In the genomic region with DNA sequence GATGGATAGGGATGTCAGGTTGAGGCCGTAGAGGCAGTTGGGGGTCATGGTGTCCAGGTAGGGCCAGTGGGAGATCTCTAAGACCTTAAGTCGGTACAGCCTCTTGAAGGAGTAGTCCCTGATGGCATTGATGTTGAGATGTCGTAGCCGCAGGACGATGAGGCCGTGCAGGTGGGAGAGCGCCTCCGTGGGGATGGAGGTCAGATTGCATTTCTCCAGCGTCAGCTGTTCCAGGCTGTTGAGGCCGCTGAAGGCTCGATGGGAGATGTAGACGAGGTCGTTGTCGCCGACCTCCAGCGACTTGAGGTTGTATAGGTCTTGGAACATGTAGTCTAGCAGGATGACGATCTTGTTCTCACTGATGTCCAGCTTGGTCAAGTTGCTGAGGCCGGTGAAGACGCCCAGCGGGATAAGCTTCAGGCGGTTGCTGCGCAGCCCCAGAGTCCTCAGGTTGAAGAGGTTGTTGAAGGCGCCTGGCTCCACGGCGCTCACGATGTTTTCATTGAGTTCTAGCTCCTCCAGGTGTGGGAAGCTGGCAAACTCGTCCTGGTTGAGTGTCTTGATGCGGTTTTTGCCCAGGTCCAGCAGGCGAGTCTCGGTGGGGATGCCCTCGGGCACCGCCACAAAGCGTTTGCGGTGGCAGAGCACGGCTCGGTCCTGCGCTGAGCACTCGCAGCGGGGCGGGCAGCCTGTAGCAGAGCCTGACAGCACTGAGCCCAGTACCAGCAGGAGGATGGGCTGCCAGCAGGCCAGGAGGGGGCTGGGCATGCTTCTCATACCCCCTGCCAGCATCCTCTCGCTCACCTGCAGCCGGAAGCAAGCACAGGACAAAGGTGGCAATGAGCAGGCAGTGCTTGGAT, we compare ENCODE assay signal across 11 mouse cellular contexts.
A peak's percentile ranks its signal among the peaks of the same experiment; 100 is the strongest.
DNase-seq lines count a peak whose midpoint lies in the region; ATAC-seq and TF ChIP-seq lines count a peak whose summit lies in the region.
"Had no signal": no experiment of that assay in that cellular context is flagged by ENCODE, and none has a peak within 500 bp of the region (broad histone marks: within the 10 kb centered on the region; RNA-seq: fewer than 3 reads in every experiment).

No protein-coding gene starts in this region.

- ATAC-seq in lung, embryonic 14.5 days (ENCODE audit: insufficient read depth): no peak
- ATAC-seq in forebrain, postnatal 0 days: no peak
- no peak for ATAC-seq in inflammation-experienced regulatory T-cells, adult 6 months

- H3K9ac ChIP-seq in lung, embryonic 14.5 days: no peak overlapping the region
- H3K9ac ChIP-seq in ES-E14 (ENCODE audit: insufficient read depth, low read depth, low read length, poor library complexity, severe bottlenecking): no peak overlapping the region
- no peak overlapping the region for H3K9ac ChIP-seq in forebrain, postnatal 0 days
- H3K9ac ChIP-seq: hindbrain, embryonic 15.5 days had no signal

- no peak for DNase-seq in heart, embryonic 10.5 days (ENCODE audit: low spot score)
- DNase-seq in heart, adult 8-10 months (ENCODE audit: low spot score): no peak
- no peak for DNase-seq in lung, embryonic 14.5 days
- no peak for DNase-seq in lung, adult 2 months
- DNase-seq in ES-E14 (ENCODE audit: low read depth, low spot score): no peak
- DNase-seq in forebrain, postnatal 0 days: no peak
- no peak for DNase-seq in spleen, postnatal 14 days (ENCODE audit: low spot score in 2 of 2)
- DNase-seq: layer of hippocampus, adult 9-11 months; liver had no signal

- in situ Hi-C loops in ES-E14 (cut with MboI; ENCODE audit: low sequenced_read_pairs in 2 of 2, unreplicated experiment in 2 of 2): no loop called here

- TF ChIP-seq POLR2A in lung, adult 2 months (IDR thresholded peaks at IDR 0.05; ENCODE audit: borderline replicate concordance, extremely low read depth, low read depth, low read length): no peak

- peaks cover 98% of the 10 kb centered on the region for H3K27me3 ChIP-seq in heart, embryonic 10.5 days (ENCODE audit: insufficient read depth, poor library complexity, severe bottlenecking)
- peaks cover 31% of the 10 kb centered on the region for H3K27me3 ChIP-seq in lung, embryonic 14.5 days (ENCODE audit: insufficient read depth, low read length)
- no peaks in the 10 kb centered on the region for H3K27me3 ChIP-seq in forebrain, postnatal 0 days (ENCODE audit: insufficient read depth, low read length)

- H3K36me3 ChIP-seq in heart, embryonic 10.5 days: no peaks in the 10 kb centered on the region
- no peaks in the 10 kb centered on the region for H3K36me3 ChIP-seq in lung, embryonic 14.5 days (ENCODE audit: insufficient read depth)
- H3K36me3 ChIP-seq in ES-E14 (ENCODE audit: control insufficient read depth, insufficient read depth, low read length, poor library complexity, severe bottlenecking): no peaks in the 10 kb centered on the region
- H3K36me3 ChIP-seq in forebrain, postnatal 0 days (ENCODE audit: insufficient read depth): peaks cover 41% of the 10 kb centered on the region

- no peak overlapping the region for H3K27ac ChIP-seq in heart, embryonic 10.5 days
- no peak overlapping the region for H3K27ac ChIP-seq in lung, embryonic 14.5 days (ENCODE audit: low read depth)
- no peak overlapping the region for H3K27ac ChIP-seq in ES-E14 (ENCODE audit: insufficient read depth, low read depth, low read length, poor library complexity, severe bottlenecking)
- no peak overlapping the region for H3K27ac ChIP-seq in forebrain, postnatal 0 days (ENCODE audit: low read depth, low read length)
- H3K27ac ChIP-seq: hindbrain, embryonic 15.5 days had no signal

- peak overlapping the region; percentile 35 for H3K4me2 ChIP-seq in lung, embryonic 14.5 days
- no peak overlapping the region for H3K4me2 ChIP-seq in forebrain, postnatal 0 days (ENCODE audit: low read depth)
- H3K4me2 ChIP-seq: hindbrain, embryonic 15.5 days had no signal

- no peaks in the 10 kb centered on the region for H3K9me3 ChIP-seq in heart, embryonic 10.5 days
- H3K9me3 ChIP-seq in lung, embryonic 14.5 days (ENCODE audit: low read depth, low read length): no peaks in the 10 kb centered on the region
- no peaks in the 10 kb centered on the region for H3K9me3 ChIP-seq in ES-E14 (ENCODE audit: control insufficient read depth, insufficient read depth, low read depth, low read length)
- H3K9me3 ChIP-seq in forebrain, postnatal 0 days (ENCODE audit: low read length): no peaks in the 10 kb centered on the region
- H3K9me3 ChIP-seq: hindbrain, embryonic 15.5 days had no signal

- peak overlapping the region; percentile 42 for H3K4me3 ChIP-seq in heart, embryonic 10.5 days
- H3K4me3 ChIP-seq in lung, embryonic 14.5 days (ENCODE audit: low read depth, low read length): no peak overlapping the region
- no peak overlapping the region for H3K4me3 ChIP-seq in lung, adult 2 months (replicated peaks; ENCODE audit: extremely low read depth, low read depth, low read length)
- peak overlapping the region; percentile 33 to 48; a peak in 2 of 4 replicates for H3K4me3 ChIP-seq in ES-E14 (ENCODE audit: insufficient read depth in 1 of 2, low read depth in 1 of 2, low read length in 2 of 2, poor library complexity in 1 of 2, severe bottlenecking in 1 of 2)
- H3K4me3 ChIP-seq in forebrain, postnatal 0 days (ENCODE audit: low read depth, low read length): no peak overlapping the region
- H3K4me3 ChIP-seq: hindbrain, embryonic 15.5 days had no signal

- H3K4me1 ChIP-seq in heart, embryonic 10.5 days: peaks cover 30% of the 10 kb centered on the region
- H3K4me1 ChIP-seq in lung, embryonic 14.5 days (ENCODE audit: insufficient read depth): no peaks in the 10 kb centered on the region
- H3K4me1 ChIP-seq in lung, adult 2 months (ENCODE audit: control insufficient read depth, insufficient read depth, low read length): no peaks in the 10 kb centered on the region
- peaks cover 0 to 15% of the 10 kb centered on the region in 2 experiments; a peak in 1 of 4 replicates for H3K4me1 ChIP-seq in ES-E14 (ENCODE audit: control insufficient read depth in 2 of 2, insufficient read depth in 2 of 2, low read length in 2 of 2, poor library complexity in 1 of 2)
- no peaks in the 10 kb centered on the region for H3K4me1 ChIP-seq in forebrain, postnatal 0 days (ENCODE audit: insufficient read depth)

- 9% methylated on average over 42 of the region's 42 CpGs for WGBS in heart, embryonic 10.5 days
- WGBS in lung, embryonic 14.5 days: 21% methylated on average over 42 of the region's 42 CpGs
- 28% methylated on average over 42 of the region's 42 CpGs for WGBS in lung, adult 2 months
- WGBS in forebrain, postnatal 0 days: 26% methylated on average over 42 of the region's 42 CpGs

- peak; percentile 21; the same call in 1 of the 2 replicates for TF ChIP-seq CTCF in lung, embryonic 14.5 days (IDR thresholded peaks at IDR 0.05; ENCODE audit: low read depth)
- no peak for TF ChIP-seq CTCF in lung, adult 2 months (IDR thresholded peaks at IDR 0.05; ENCODE audit: insufficient read depth, low read length)
- TF ChIP-seq CTCF in forebrain, postnatal 0 days (IDR thresholded peaks at IDR 0.05; ENCODE audit: low read depth): peak; percentile 21; the same call in 1 of the 2 replicates

TF ChIP-seq in ES-E14, 5 proteins besides CTCF, POLR2A, EP300 and RAD21:
- no peak for TF ChIP-seq CHD2 (IDR thresholded peaks at IDR 0.05; ENCODE audit: low read depth, low read length)
- TF ChIP-seq HCFC1 (IDR thresholded peaks at IDR 0.05; ENCODE audit: borderline replicate concordance, insufficient read depth, low read length): no peak
- TF ChIP-seq ZNF384 (IDR thresholded peaks at IDR 0.05; ENCODE audit: low read depth, low read length): no peak
- TF ChIP-seq ZC3H11A (IDR thresholded peaks at IDR 0.05; ENCODE audit: borderline replicate concordance, low read depth, low read length): no peak
- no peak for TF ChIP-seq MAFK (IDR thresholded peaks at IDR 0.05; ENCODE audit: insufficient read depth, low read depth, low read length)

Comparison
In these comparisons a context has a peak if more than half of its experiments do, and no peak if none do; other contexts are left out.
1. H3K4me3 ChIP-seq: peak in heart, embryonic 10.5 days (single experiment) and ES-E14 (2 of 2); none in lung, embryonic 14.5 days (single experiment), lung, adult 2 months (single experiment) and forebrain, postnatal 0 days (single experiment).